Mouse (Mus musculus): ENCODE results near the gene Cd83.
A peak's percentile ranks its signal among the peaks of the same experiment; 100 is the strongest.

Gene Cd83

DNA sequence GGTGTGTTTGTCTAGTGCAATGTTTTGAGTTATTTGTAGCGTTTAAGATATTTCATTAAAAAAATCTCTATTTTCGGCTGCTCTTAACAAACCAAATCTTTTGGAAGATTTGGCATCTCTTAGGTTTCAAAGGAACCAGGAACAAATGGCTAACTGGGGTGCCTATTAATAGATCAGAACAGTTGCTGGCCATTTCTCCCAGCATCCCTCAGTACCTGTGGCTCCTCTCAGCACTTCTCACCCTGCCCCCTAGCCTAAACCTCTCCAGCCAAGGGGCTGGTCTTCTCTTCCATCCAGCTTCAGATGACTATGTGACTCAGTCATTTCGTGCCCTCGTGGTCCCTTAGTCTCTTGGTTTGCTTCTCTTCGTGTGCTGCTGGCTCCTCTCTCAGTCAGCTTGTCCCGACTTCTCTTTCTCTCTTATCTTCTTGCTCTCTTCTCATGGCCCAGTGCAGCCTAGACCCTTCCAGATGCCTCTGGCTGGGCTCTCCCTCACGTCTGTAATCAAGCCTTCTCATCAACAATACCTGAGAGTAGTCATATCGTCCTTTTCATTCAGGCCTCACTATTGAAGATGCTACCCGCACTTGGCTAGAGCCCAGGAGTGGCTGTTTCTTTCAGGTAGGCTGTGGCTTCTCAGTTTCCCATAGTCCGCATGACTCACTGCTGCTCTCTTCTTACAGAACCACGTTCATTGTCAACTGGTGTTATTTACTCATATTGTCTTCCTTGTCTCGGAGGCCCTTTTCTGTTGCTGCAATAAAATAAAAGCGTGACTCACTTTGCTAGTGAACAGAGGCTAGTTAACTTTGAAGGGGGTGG lies 9.8 kb upstream of the Cd83 start:
- DNase-seq (ENCODE audit: low read depth, low spot score) = peak; percentile 81

DNA sequence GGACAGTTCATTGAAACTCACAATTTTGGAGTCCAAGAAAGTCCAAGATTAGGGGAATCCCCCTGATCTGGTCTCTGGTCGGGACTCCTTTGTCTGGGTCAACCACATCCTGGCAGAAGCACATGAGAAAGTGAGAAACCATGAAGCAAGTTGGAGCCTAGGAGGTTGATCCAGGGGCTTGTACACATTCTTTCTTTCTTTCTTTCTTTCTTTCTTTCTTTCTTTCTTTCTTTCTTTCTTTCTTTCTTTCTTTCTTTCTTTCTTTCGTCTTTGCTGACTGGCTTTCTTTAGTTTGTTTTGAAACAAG lies 9.2 kb upstream of the Cd83 start:
- DNase-seq (ENCODE audit: low read depth, low spot score) = no peak

GRCm38 (mm10) chr13:43777321-43778002 lies 7.1 kb upstream of the Cd83 start:
- DNase-seq (ENCODE audit: low read depth, low spot score) = peak; percentile 36

DNA sequence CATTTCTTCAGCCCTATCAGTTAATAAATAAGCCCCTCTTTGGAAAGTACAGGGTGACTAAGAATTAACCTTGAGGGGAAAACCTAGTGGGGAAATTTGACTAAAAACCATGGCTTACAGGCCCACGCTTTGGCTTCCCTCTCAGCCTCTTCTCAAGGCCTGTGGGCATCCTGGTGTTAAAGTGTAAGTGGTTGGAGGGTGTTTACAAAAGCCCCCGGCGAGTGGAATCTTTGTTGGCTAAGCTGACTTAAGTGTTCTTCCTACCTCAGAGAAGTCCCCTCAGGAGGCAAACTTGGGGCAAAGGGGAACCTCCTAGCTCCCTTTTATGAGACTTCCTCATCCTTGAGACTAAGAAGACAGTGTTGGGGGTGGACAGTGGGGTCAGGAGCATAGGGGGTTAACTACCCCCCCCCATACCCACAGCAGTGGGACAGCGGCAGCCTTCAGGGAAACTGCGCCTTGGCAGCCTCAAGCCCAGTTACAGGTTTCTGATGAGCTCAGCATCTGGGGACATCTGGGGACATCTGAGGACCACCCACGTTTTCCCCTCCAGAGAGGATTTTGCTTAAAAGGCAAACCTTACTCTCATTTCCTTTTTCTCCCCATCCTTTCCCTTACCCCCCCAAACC lies 6.4 kb upstream of the Cd83 start:
- peak; percentile 66 for DNase-seq (ENCODE audit: low read depth, low spot score)

- peak; percentile 66 for DNase-seq (ENCODE audit: low read depth, low spot score)
Observed at GRCm38 (mm10) chr13:43778971-43779370, 5.6 kb upstream of the Cd83 start.

DNA sequence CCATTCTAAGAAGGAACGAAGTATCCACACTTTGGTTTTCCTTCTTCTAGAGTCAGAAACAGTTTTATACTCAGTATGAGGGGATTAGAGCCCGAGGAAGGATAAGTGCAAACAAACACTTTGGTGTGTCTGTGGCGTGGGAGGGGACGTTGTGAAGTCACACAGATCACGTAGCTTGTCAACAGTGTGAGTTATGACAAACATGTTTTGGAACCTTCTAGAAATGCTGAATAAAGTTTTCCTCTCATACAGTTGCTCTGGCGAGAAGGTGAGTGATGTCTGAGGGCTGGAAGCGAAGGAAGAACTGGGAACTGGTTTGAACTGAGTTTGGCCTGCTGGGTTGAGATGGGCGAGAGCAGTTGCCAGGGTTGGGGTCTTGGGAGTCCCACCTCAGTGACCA lies 4.5 kb upstream of the Cd83 start:
- peak; percentile 64 for DNase-seq (ENCODE audit: low read depth, low spot score)

GRCm38 (mm10) chr13:43785712-43786072 lies 1.1 kb downstream of the Cd83 start:
- DNase-seq (ENCODE audit: low read depth, low spot score) = peak; percentile 37

- peak; percentile 63 for DNase-seq (ENCODE audit: low read depth, low spot score)
Observed at GRCm38 (mm10) chr13:43786171-43786795, 1.7 kb downstream of the Cd83 start.

GRCm38 (mm10) chr13:43787262-43787661 lies 2.7 kb downstream of the Cd83 start:
- DNase-seq (ENCODE audit: low read depth, low spot score) = peak; percentile 18

GRCm38 (mm10) chr13:43788071-43788470 lies 3.5 kb downstream of the Cd83 start:
- peak; percentile 21 for DNase-seq (ENCODE audit: low read depth, low spot score)

GRCm38 (mm10) chr13:43788983-43789645 lies 4.5 kb downstream of the Cd83 start:
- peak; percentile 88 for DNase-seq (ENCODE audit: low read depth, low spot score)

DNA sequence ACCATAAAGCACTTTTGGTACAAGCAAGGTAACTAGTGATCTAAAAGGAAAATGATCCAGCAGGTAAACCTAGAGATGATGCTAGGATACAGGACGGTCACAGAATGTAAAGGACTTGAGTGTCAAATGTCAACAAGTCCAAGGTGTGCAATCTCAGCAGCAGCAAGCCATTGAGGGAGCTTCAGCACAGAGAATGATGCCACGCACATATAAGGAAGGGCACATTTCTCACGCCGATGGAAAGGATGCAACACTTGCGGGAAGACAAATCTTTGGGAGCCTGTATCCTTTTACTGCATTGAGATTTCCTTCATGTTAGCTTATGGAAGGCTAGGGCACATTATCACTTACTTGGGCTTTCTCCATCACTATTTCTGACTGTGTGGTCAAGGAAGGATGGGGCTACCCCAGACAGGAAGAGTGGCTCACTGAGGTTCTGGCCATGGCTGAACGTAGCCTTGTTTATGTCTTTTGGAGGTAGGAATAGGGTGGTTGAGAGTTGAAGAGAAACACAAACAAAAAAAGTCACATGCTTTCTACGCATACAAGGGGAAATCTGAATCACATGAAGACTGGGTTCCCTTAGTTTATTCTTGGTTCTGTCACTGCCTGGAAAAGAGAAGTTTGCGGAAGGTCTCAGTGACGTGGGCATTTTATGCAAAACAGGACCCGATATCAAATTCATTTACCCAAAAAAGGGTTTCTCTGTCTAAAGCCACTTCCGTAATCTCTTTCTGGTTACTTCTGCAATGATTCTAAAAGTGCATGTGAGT lies 5.8 kb downstream of the Cd83 start:
- DNase-seq (ENCODE audit: low read depth, low spot score) = peak; percentile 42

DNA sequence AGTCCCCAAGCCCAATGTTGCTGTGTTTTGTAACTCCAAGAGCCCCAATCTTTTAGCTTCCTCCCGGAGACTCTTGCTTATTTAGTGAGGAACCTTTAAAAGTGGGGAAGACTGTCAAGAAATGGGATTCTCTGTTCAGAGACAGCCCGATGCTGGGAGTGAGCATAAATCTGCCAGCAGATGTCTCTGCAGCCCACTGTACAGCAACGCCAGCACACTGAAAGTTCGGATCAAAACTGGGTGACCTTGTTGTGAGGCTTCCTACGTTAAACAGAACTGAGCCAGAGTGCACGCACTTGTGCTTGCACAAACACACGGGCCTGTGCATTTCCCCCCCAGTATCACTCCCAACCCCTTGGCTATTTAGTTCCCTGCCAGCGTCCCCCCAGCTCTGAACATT lies 10.8 kb downstream of the Cd83 start:
- peak; percentile 19 for DNase-seq (ENCODE audit: low read depth, low spot score)

GRCm38 (mm10) chr13:43798655-43799054 lies 14.1 kb downstream of the Cd83 start:
- DNase-seq (ENCODE audit: low read depth, low spot score) = no peak

GRCm38 (mm10) chr13:43800136-43800535 lies 15.6 kb downstream of the Cd83 start:
- no peak for DNase-seq (ENCODE audit: low read depth, low spot score)

- no peak for DNase-seq (ENCODE audit: low read depth, low spot score)
Observed at GRCm38 (mm10) chr13:43801961-43802360, 17.4 kb downstream of the Cd83 start.

- DNase-seq (ENCODE audit: low read depth, low spot score) = no peak
Observed at GRCm38 (mm10) chr13:43802361-43803137, 18.0 kb downstream of the Cd83 start.

DNA sequence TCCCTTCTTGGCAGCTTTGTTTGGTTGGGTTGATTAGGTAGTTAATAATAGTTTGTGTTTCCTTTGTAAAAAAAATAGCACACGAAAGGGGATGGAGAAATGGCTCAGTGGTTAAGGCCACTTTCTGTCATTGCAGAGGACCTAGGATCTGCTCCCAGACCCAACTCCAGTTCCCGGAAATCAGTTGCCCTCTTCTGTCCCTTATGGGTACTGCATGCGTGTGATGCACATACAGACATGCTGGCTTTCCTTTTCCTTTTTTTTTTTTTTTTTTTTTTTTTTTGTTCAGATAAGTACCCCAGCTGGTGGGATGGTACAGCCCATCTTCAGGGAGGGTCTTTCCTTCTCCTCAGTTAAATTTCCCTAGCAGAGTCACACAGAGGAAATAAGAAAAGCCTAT lies 20.1 kb downstream of the Cd83 start:
- peak; percentile 50 for DNase-seq (ENCODE audit: low read depth, low spot score)

DNA sequence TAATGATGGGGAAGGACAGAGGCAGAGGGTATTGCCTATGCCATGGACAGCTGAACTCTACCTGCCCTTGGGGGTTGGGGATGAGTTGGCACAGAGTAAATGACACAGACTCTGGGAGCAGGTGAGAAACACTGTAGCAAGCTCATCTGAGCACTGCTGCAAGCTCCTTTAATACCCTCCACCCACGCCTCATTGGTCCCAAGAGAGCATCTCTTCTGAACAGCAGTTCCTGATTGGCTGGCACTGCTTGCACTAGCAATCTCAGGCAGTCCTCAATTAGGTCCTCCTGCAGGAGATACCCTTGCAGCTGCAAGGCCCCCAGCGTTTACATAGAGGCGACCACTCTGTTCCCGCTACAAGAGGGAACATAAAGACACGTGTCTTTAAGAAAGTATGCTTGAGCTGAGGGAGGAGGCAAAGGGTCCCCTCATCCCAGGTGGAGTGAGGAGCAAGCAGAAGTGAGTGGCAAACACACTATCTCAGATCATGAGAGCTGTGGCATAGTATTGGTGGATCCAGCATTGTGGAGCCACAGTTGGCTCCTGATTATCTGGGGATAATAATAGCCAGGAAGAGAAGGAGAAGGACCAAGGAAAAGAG lies 20.7 kb downstream of the Cd83 start:
- DNase-seq (ENCODE audit: low read depth, low spot score) = no peak

All from CD4-positive, CD25-positive, alpha-beta regulatory T cell, adult 2 months (primary cell).